Mouse (Mus musculus) kidney, embryonic 16.5 days (tissue): Measurements from ENCODE around the gene Tead1. TPM values are rescaled to one million over a fixed set of nuclear protein-coding genes. Genes with fewer than 3 reads are reported as not detected.

Experiments used
- ATAC-seq: fragments of 200-750 bp; cut with Nextera tagmentation; 2 replicates; pipeline ENCODE4 v1.8.0; 2017; ENCODE audit warnings: moderate TSS enrichment; ENCODE audit not compliant: low FRiP score, low TSS enrichment
- H3K27ac ChIP-seq: fragments of 300-500 bp; sonication (generic); 2 replicates; pipeline ENCODE4 v1.5.1; 2014; ENCODE audit warnings: low read length
- H3K27me3 ChIP-seq: fragments of 300-500 bp; sonication (generic); 2 replicates; pipeline ENCODE4 v1.6.1; 2014; ENCODE audit warnings: low read length, control low read depth, mixed read lengths; ENCODE audit not compliant: insufficient read depth
- H3K36me3 ChIP-seq: fragments of 300-500 bp; sonication (generic); 2 replicates; pipeline ENCODE4 v1.6.1; 2014; ENCODE audit warnings: low read length, control low read depth, mixed read lengths; ENCODE audit not compliant: insufficient read depth
- H3K4me1 ChIP-seq: fragments of 300-500 bp; sonication (generic); 2 replicates; pipeline ENCODE4 v1.6.1; 2014; ENCODE audit warnings: low read length, control low read depth, mixed read lengths; ENCODE audit not compliant: insufficient read depth
- H3K4me2 ChIP-seq: fragments of 300-500 bp; sonication (generic); replicated peaks from 2 replicates; pipeline ENCODE4 v1.6.1; 2014; ENCODE audit warnings: low read depth, low read length
- H3K4me3 ChIP-seq: fragments of 300-500 bp; sonication (generic); 2 replicates; pipeline ENCODE4 v1.5.1; 2014; ENCODE audit warnings: mild to moderate bottlenecking, low read length
- H3K9ac ChIP-seq: fragments of 300-500 bp; sonication (generic); replicated peaks from 2 replicates; pipeline ENCODE4 v1.6.1; 2014; ENCODE audit warnings: low read length
- H3K9me3 ChIP-seq: fragments of 300-500 bp; sonication (generic); 2 replicates; pipeline ENCODE4 v1.6.1; 2016; ENCODE audit warnings: low read length, control low read depth
- WGBS: fragments of 180-500 bp; shearing (Covaris S2); extraction: QIAGEN DNeasy Blood & Tissue Kit; methylation state at CpG from one replicate; pipeline ENCODE4 v1.1.7; 2014; 5-methylcytosine and 5-hydroxymethylcytosine counted together
- polyA plus RNA-seq: library from polyadenylated mRNA; unstranded; fragments of >200 nt; fragmentation: Nextera tagmentation; extraction: Ambion mirVana; gene quantifications from 2 replicates; pipeline ENCODE4 v1.2.1, GENCODE M21; 2015

The Tead1 gene
- polyA plus RNA-seq, 1 experiment from 2014 or later: 18.0 TPM

DNA sequence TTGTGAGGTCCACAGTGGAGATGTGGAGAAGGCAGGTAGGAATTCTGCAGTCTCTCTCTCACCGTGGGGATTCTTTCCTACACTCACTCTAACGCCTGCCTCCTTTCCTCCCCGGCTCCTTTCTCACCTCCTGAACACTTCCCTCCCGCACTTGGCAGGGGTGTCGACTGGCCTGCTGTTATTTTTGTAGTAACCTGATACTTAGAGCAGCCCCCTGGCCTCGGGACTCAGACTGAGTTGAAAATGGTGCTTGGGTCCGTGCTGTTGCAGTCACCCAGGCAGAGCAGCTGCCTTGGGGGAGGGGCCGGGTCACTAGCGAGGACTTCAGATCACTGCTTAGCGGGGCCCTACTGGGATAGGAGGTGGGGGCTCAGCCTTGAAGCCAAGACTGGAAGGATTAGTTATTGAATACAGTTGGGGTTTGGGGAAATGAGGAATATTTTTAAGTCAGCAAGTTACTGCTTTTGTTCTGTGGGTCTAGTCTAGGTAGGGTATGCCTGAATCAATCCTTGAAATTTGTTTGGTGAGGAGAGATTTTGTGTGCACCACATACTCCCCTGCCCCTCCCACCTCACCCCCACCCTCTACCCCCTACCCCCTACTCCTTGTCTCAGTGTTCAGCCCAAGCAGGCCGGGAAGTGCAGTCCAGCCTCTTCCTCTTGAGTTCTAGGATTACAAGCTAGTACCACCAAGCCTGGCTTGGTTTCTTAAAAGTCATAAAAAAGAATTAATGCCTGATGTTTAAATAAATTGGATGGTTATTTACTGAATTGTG is 64.7 kb downstream of the Tead1 start:
- H3K9me3 ChIP-seq: no peaks in the 10 kb centered on the region
- H3K4me2 ChIP-seq: peak overlapping the region; percentile 32
- peaks cover 88% of the 10 kb centered on the region for H3K4me1 ChIP-seq
- peak overlapping the region; percentile 88 for H3K27ac ChIP-seq
- peak; percentile 93 for ATAC-seq
- no peaks in the 10 kb centered on the region for H3K27me3 ChIP-seq
- H3K4me3 ChIP-seq: no peak overlapping the region
- 3% methylated on average over 11 of the region's 11 CpGs for WGBS
- 0 out of 2 replicates have a peak overlapping the region, but pooled peaks have one; percentile 27 for H3K9ac ChIP-seq
- H3K36me3 ChIP-seq: no peaks in the 10 kb centered on the region

GRCm38 (mm10) chr7:112747187-112747586 is 68.1 kb downstream of the Tead1 start:
- H3K27ac ChIP-seq: 0 out of 2 replicates have a peak overlapping the region, but pooled peaks have one; percentile 23
- no peaks in the 10 kb centered on the region for H3K36me3 ChIP-seq
- WGBS: 57% methylated on average over 3 of the region's 3 CpGs
- no peak overlapping the region for H3K4me3 ChIP-seq
- no peak for ATAC-seq
- H3K9me3 ChIP-seq: no peaks in the 10 kb centered on the region
- peaks cover 69% of the 10 kb centered on the region for H3K4me1 ChIP-seq
- no peak overlapping the region for H3K4me2 ChIP-seq
- no peak overlapping the region for H3K9ac ChIP-seq
- H3K27me3 ChIP-seq: no peaks in the 10 kb centered on the region

GRCm38 (mm10) chr7:112747836-112748235 is 68.7 kb downstream of the Tead1 start:
- Histone ChIP-seq H3K27ac (no peak overlapping the region), H3K4me2 (no peak overlapping the region), H3K4me1 (peaks cover 63% of the 10 kb centered on the region), H3K4me3 (no peak overlapping the region), H3K27me3 (no peaks in the 10 kb centered on the region), H3K36me3 (no peaks in the 10 kb centered on the region), H3K9ac (no peak overlapping the region), H3K9me3 (no peaks in the 10 kb centered on the region)
- no peak for ATAC-seq
- 89% methylated on average over 3 of the region's 3 CpGs for WGBS

- H3K36me3 ChIP-seq: no peaks in the 10 kb centered on the region
- no peak overlapping the region for H3K4me2 ChIP-seq
- H3K9me3 ChIP-seq: no peaks in the 10 kb centered on the region
- no peak overlapping the region; the same call in 1 of the 2 replicates for H3K27ac ChIP-seq
- peaks cover 63% of the 10 kb centered on the region for H3K4me1 ChIP-seq
- WGBS: 84% methylated on average over 4 of the region's 4 CpGs
- no peak overlapping the region for H3K4me3 ChIP-seq
- H3K27me3 ChIP-seq: no peaks in the 10 kb centered on the region
- H3K9ac ChIP-seq: no peak overlapping the region
- no peak for ATAC-seq
Measured at GRCm38 (mm10) chr7:112748327-112748726, 69.2 kb downstream of the Tead1 start.

GRCm38 (mm10) chr7:112750101-112750500 is 71.0 kb downstream of the Tead1 start:
- Histone ChIP-seq H3K9me3 (no peaks in the 10 kb centered on the region), H3K9ac (no peak overlapping the region), H3K4me2 (no peak overlapping the region), H3K4me3 (no peak overlapping the region), H3K27me3 (no peaks in the 10 kb centered on the region), H3K4me1 (peaks cover 55% of the 10 kb centered on the region), H3K36me3 (no peaks in the 10 kb centered on the region), H3K27ac (no peak overlapping the region)
- no peak for ATAC-seq
- 64% methylated on average over 9 of the region's 9 CpGs for WGBS

DNA sequence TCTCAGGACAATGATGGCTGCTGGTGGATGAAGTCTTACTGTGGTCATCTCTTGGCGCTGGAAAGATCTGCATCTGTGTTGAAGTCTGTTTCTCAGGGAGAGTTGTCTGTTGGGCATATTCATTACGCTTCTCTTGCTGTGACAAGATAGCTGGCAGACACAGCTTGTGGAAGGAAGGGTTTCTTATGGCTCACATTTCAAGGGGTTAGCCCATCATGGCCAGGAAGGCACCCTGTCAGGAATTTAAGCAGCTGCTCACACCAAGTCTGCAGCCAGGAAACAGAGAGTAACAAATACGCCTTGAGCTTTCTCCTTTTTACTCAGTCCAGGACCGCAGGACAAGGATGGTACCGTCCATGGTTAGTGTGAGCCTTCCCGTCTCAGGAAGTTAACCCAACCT is 73.2 kb downstream of the Tead1 start:
- WGBS: 88% methylated on average over 6 of the region's 6 CpGs
- no peak overlapping the region for H3K27ac ChIP-seq

GRCm38 (mm10) chr7:112753314-112753713 is 74.2 kb downstream of the Tead1 start:
- H3K36me3 ChIP-seq: no peaks in the 10 kb centered on the region
- H3K27ac ChIP-seq: no peak overlapping the region
- H3K27me3 ChIP-seq: no peaks in the 10 kb centered on the region
- no peak for ATAC-seq
- 65% methylated on average over 6 of the region's 6 CpGs for WGBS
- no peak overlapping the region for H3K4me2 ChIP-seq
- no peaks in the 10 kb centered on the region for H3K9me3 ChIP-seq
- H3K9ac ChIP-seq: no peak overlapping the region
- H3K4me3 ChIP-seq: no peak overlapping the region
- peaks cover 46% of the 10 kb centered on the region for H3K4me1 ChIP-seq

More for the DNA sequence above, 73.2 kb downstream of the Tead1 start:
- no peak overlapping the region for H3K9ac ChIP-seq
- H3K4me3 ChIP-seq: no peak overlapping the region
- H3K4me2 ChIP-seq: no peak overlapping the region
- no peaks in the 10 kb centered on the region for H3K9me3 ChIP-seq
- no peaks in the 10 kb centered on the region for H3K27me3 ChIP-seq
- ATAC-seq: no peak
- no peaks in the 10 kb centered on the region for H3K36me3 ChIP-seq
- H3K4me1 ChIP-seq: peaks cover 48% of the 10 kb centered on the region

GRCm38 (mm10) chr7:112759359-112759975 is 80.3 kb downstream of the Tead1 start:
- Histone ChIP-seq H3K9ac (no peak overlapping the region), H3K4me1 (peaks cover 79% of the 10 kb centered on the region), H3K9me3 (no peaks in the 10 kb centered on the region), H3K36me3 (peaks cover 6% of the 10 kb centered on the region; the same call in 1 of the 2 replicates), H3K27ac (no peak overlapping the region; the same call in 1 of the 2 replicates), H3K27me3 (no peaks in the 10 kb centered on the region), H3K4me3 (no peak overlapping the region), H3K4me2 (no peak overlapping the region)
- 0 out of 2 replicates have a peak, but pooled peaks have one; percentile 6 for ATAC-seq
- WGBS: 76% methylated on average over 23 of the region's 23 CpGs

DNA sequence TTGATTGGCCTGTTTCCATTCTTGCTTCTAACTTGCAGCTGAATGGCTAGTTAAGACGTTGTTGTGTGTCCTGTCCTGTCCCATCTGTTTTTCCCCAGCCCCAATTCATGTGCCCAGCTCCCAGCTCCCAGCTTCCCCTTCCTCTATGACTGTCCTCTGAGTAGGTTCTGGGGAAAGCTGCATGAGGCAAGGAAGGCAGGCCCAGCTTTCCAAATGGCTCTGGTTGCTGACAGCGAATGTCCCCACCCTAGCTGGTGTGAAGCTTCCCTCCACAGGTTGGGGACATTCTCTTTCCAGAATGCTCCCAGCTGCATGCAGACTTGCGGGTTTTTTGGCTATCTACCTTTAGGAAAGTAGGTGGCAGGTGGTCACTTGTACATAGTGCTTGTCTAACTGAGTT is 81.2 kb downstream of the Tead1 start:
- H3K9me3 ChIP-seq: no peaks in the 10 kb centered on the region
- 75% methylated on average over 3 of the region's 3 CpGs for WGBS
- H3K36me3 ChIP-seq: peaks cover 6% of the 10 kb centered on the region; the same call in 1 of the 2 replicates
- no peak overlapping the region for H3K9ac ChIP-seq
- H3K4me2 ChIP-seq: no peak overlapping the region
- H3K27ac ChIP-seq: peak overlapping the region; percentile 41; the same call in 1 of the 2 replicates
- H3K27me3 ChIP-seq: no peaks in the 10 kb centered on the region
- H3K4me1 ChIP-seq: peaks cover 76% of the 10 kb centered on the region
- no peak for ATAC-seq
- H3K4me3 ChIP-seq: no peak overlapping the region

DNA sequence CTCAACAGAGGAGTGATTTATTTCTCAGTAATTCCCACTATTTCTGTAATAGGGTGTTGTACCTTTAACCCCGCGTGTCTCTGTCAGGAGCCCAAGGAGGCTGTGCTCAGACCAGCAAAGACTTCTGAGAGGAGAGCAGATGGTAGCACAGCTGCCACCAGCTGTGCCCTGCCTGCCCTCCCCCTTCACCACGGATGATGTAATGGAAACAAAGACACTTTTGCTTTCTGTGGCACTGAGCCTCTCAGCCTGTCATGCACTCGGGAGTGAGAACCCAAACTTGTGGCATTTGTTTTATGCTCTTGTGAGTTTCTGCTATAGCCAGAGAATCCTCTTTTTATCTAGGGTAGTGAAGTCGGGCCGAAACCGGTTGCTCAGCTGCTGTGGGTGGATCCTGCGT is 81.7 kb downstream of the Tead1 start:
- WGBS: 34% methylated on average over 8 of the region's 8 CpGs

More for the DNA sequence above, 81.7 kb downstream of the Tead1 start:
- no peak overlapping the region for H3K9ac ChIP-seq
- H3K27me3 ChIP-seq: no peaks in the 10 kb centered on the region
- peaks cover 6% of the 10 kb centered on the region; the same call in 1 of the 2 replicates for H3K36me3 ChIP-seq
- H3K4me2 ChIP-seq: no peak overlapping the region
- H3K4me1 ChIP-seq: peaks cover 76% of the 10 kb centered on the region
- peak overlapping the region; percentile 41; the same call in 1 of the 2 replicates for H3K27ac ChIP-seq
- H3K9me3 ChIP-seq: no peaks in the 10 kb centered on the region
- H3K4me3 ChIP-seq: no peak overlapping the region
- ATAC-seq: peak; percentile 60; the same call in 1 of the 2 replicates
